Mouse (Mus musculus) liver, adult 2 months (tissue): ENCODE data around the gene Ino80b.

Source experiments
- CTCF ChIP-seq: fragments of 200-500 bp; IDR thresholded peaks from 2 replicates; pipeline ENCODE4 v1.5.1; 2011; ENCODE audit warnings: low read depth, low read length, control low read depth
- POLR2A ChIP-seq: fragments of 200-500 bp; IDR thresholded peaks from 2 replicates; pipeline ENCODE4 v1.6.1; 2011; ENCODE audit warnings: low read length, control low read depth; ENCODE audit not compliant: insufficient read depth; ENCODE audit errors: extremely low read depth

- no peak for TF ChIP-seq CTCF
- TF ChIP-seq POLR2A = no peak
Measured at GRCm38 (mm10) chr6:83084477-83084876, 40.8 kb downstream of the Ino80b start.
